ENCODE assay signal across 22 mouse cellular contexts in the genomic region with DNA sequence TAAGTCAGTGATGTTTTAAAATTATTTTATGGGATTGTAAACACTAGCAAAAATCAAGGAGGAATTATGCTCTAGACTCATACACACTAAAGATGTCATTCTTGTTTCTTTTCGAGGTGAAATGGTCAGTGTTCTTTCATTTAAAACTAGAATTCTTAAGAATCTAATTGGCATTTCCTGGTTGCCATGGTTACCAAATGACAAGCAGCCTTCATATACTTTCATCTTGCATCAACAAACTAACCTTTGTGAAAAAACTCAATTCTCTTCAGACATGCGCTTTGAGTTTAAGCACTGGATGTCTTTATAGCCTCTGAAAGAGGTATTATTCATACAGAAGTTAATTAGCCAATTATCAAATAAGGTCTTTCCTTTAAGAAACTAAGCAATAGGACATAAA.
DNase-seq lines count a peak whose midpoint lies in the region; ATAC-seq and TF ChIP-seq lines count a peak whose summit lies in the region.
"Had no signal": no experiment of that assay in that cellular context is flagged by ENCODE, and none has a peak within 500 bp of the region (broad histone marks: within the 10 kb centered on the region; RNA-seq: fewer than 3 reads in every experiment).

No protein-coding gene starts in this region.

- 41% methylated on average over 2 of the region's 2 CpGs for WGBS in embryonic facial prominence, embryonic 11.5 days
- WGBS in embryonic facial prominence, embryonic 10.5 days, result 45% methylated on average over 2 of the region's 2 CpGs
- 52% methylated on average over 2 of the region's 2 CpGs for WGBS in midbrain, postnatal 0 days

- no peaks in the 10 kb centered on the region for H3K36me3 ChIP-seq in embryonic facial prominence, embryonic 11.5 days (replicated peaks; ENCODE audit: control insufficient read depth, insufficient read depth, low read depth, low read length)
- H3K36me3 ChIP-seq in embryonic facial prominence, embryonic 10.5 days (replicated peaks), result no peaks in the 10 kb centered on the region
- H3K36me3 ChIP-seq in midbrain, postnatal 0 days (ENCODE audit: insufficient read depth, low read length), result no peaks in the 10 kb centered on the region
- H3K36me3 ChIP-seq: embryonic facial prominence, embryonic 13.5 days; G1E; limb, embryonic 12.5 days; liver, embryonic 15.5 days had no signal

- H3K4me1 ChIP-seq in embryonic facial prominence, embryonic 11.5 days (ENCODE audit: control insufficient read depth, insufficient read depth, low read length), result no peaks in the 10 kb centered on the region
- peaks cover 14% of the 10 kb centered on the region for H3K4me1 ChIP-seq in embryonic facial prominence, embryonic 10.5 days
- no peaks in the 10 kb centered on the region for H3K4me1 ChIP-seq in midbrain, postnatal 0 days (ENCODE audit: insufficient read depth, low read length)
- H3K4me1 ChIP-seq: limb, embryonic 12.5 days; liver, embryonic 15.5 days had no signal

- intact Hi-C loops in heart, postnatal 25 days (cut with DNase I), result no loop called here

- H3K4me2 ChIP-seq in embryonic facial prominence, embryonic 11.5 days (ENCODE audit: low read depth, low read length), result no peak overlapping the region
- no peak overlapping the region for H3K4me2 ChIP-seq in midbrain, postnatal 0 days (ENCODE audit: low read depth, low read length, poor library complexity, severe bottlenecking)
- H3K4me2 ChIP-seq: embryonic facial prominence, embryonic 13.5 days; limb, embryonic 12.5 days; liver, embryonic 15.5 days; lung, embryonic 14.5 days had no signal

- TF ChIP-seq CTCF in layer of hippocampus, adult 2 months (conservative IDR thresholded peaks at IDR 0.05), result no peak
- no peak for TF ChIP-seq CTCF in midbrain, postnatal 0 days (IDR thresholded peaks at IDR 0.05)

- ATAC-seq in embryonic facial prominence, embryonic 11.5 days (replicated peaks; ENCODE audit: insufficient number of reproducible peaks, low FRiP score, low TSS enrichment, low read depth), result no peak
- ATAC-seq in midbrain, postnatal 0 days (ENCODE audit: low FRiP score), result no peak
- ATAC-seq: intestine, postnatal 0 days had no signal

- no peaks in the 10 kb centered on the region for H3K9me3 ChIP-seq in embryonic facial prominence, embryonic 11.5 days (replicated peaks; ENCODE audit: control insufficient read depth, low read length)
- no peaks in the 10 kb centered on the region for H3K9me3 ChIP-seq in embryonic facial prominence, embryonic 10.5 days
- no peaks in the 10 kb centered on the region for H3K9me3 ChIP-seq in midbrain, postnatal 0 days (ENCODE audit: low read length)
- H3K9me3 ChIP-seq: embryonic facial prominence, embryonic 13.5 days; G1E; limb, embryonic 12.5 days; liver, embryonic 15.5 days had no signal

- H3K27ac ChIP-seq in embryonic facial prominence, embryonic 11.5 days (replicated peaks; ENCODE audit: low read depth, low read length), result no peak overlapping the region
- H3K27ac ChIP-seq in embryonic facial prominence, embryonic 10.5 days (replicated peaks), result no peak overlapping the region
- H3K27ac ChIP-seq in layer of hippocampus, adult 2 months, result peak overlapping the region; percentile 85
- no peak overlapping the region for H3K27ac ChIP-seq in midbrain, postnatal 0 days (ENCODE audit: low read depth, low read length)
- H3K27ac ChIP-seq: embryonic facial prominence, embryonic 13.5 days; limb, embryonic 12.5 days; liver, embryonic 15.5 days had no signal

- no peak overlapping the region for H3K4me3 ChIP-seq in embryonic facial prominence, embryonic 11.5 days (ENCODE audit: low read depth, low read length)
- no peak overlapping the region for H3K4me3 ChIP-seq in embryonic facial prominence, embryonic 10.5 days
- H3K4me3 ChIP-seq in layer of hippocampus, adult 2 months, result no peak overlapping the region; the same call in 1 of the 2 replicates
- no peak overlapping the region for H3K4me3 ChIP-seq in midbrain, postnatal 0 days (ENCODE audit: low read depth, low read length)
- H3K4me3 ChIP-seq: embryonic facial prominence, embryonic 13.5 days; limb, embryonic 12.5 days; liver, embryonic 15.5 days had no signal

- no peaks in the 10 kb centered on the region for H3K27me3 ChIP-seq in embryonic facial prominence, embryonic 11.5 days (ENCODE audit: control insufficient read depth, insufficient read depth, low read length)
- no peaks in the 10 kb centered on the region for H3K27me3 ChIP-seq in embryonic facial prominence, embryonic 10.5 days (replicated peaks; ENCODE audit: low read depth, poor library complexity, severe bottlenecking)
- no peaks in the 10 kb centered on the region for H3K27me3 ChIP-seq in midbrain, postnatal 0 days (ENCODE audit: insufficient read depth, low read length)
- H3K27me3 ChIP-seq: embryonic facial prominence, embryonic 13.5 days; limb, embryonic 12.5 days; liver, embryonic 15.5 days had no signal

- DNase-seq in embryonic facial prominence, embryonic 11.5 days (ENCODE audit: low spot score), result peak; percentile 64
- no peak for DNase-seq in embryonic facial prominence, embryonic 10.5 days (ENCODE audit: low spot score)
- no peak for DNase-seq in layer of hippocampus, adult 2 months (ENCODE audit: low spot score in 2 of 2)
- no peak for DNase-seq in layer of hippocampus, adult 11-12 months (ENCODE audit: low spot score)
- DNase-seq in embryo, embryonic 10.5 days (ENCODE audit: low spot score), result peak; percentile 42
- peak; percentile 19 for DNase-seq in midbrain, postnatal 0 days (ENCODE audit: low spot score)
- no peak for DNase-seq in heart, postnatal 25 days (ENCODE audit: low spot score)
- DNase-seq: adrenal gland, adult 8-10 months; cerebellum, adult 9-11 months; gastrocnemius, postnatal 14 days; heart, postnatal 14 days; kidney, postnatal 10 days; lung, embryonic 14.5 days; lung, postnatal 14 days; right cerebral cortex, adult 18-20 months; spleen, adult 18-20 months; thymus, postnatal 25 days had no signal

- no peak overlapping the region for H3K9ac ChIP-seq in embryonic facial prominence, embryonic 11.5 days (replicated peaks; ENCODE audit: low read length)
- H3K9ac ChIP-seq in midbrain, postnatal 0 days (replicated peaks; ENCODE audit: low read length, poor library complexity, severe bottlenecking), result no peak overlapping the region
- H3K9ac ChIP-seq: embryonic facial prominence, embryonic 13.5 days; limb, embryonic 12.5 days; liver, embryonic 15.5 days; lung, embryonic 14.5 days had no signal

Comparison
In these comparisons a context has a peak if more than half of its experiments do, and no peak if none do; other contexts are left out.
1. DNase-seq: peak in embryonic facial prominence, embryonic 11.5 days (single experiment), embryo, embryonic 10.5 days (single experiment) and midbrain, postnatal 0 days (single experiment); none in embryonic facial prominence, embryonic 10.5 days (single experiment), layer of hippocampus, adult 2 months (0 of 2), layer of hippocampus, adult 11-12 months (single experiment) and heart, postnatal 25 days (single experiment).